Comparison of ENCODE assay signal across 8 mouse cellular contexts in the genomic region with DNA sequence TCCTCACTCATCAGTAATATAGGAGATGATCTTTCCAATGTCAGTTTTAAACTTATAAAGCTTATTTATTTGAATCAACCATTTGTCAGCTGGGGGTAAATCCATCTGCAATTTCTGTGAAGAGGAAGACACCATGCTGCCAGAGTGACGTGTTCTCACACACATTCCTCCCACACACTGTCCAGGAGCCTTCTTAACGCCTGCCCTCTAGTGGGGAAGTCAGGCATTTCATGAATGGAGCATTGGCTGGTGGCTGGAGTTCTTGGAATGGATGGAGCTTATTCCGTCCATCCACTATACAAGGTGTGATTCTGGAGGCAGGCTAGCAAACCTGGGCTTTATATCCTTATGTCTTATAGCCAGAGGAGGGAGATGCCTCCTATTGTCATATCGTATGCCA. TPM values are rescaled to one million over a fixed set of nuclear protein-coding genes. Genes with fewer than 3 reads are reported as not detected.
A peak's percentile ranks its signal among the peaks of the same experiment; 100 is the strongest.
DNase-seq lines count a peak whose midpoint lies in the region; ATAC-seq and TF ChIP-seq lines count a peak whose summit lies in the region.

No protein-coding gene starts in this region.

- H3K4me3 ChIP-seq in CH12.LX (replicated peaks in 1 of 3; ENCODE audit: low read depth in 2 of 3, low read length in 2 of 3, poor library complexity in 1 of 3), result no peak overlapping the region
- H3K4me3 ChIP-seq in liver, postnatal 0 days (ENCODE audit: low read depth, low read length), result no peak overlapping the region

- peaks cover 51 to 93% of the 10 kb centered on the region in 2 experiments for H3K36me3 ChIP-seq in CH12.LX (replicated peaks in 1 of 2; ENCODE audit: control insufficient read depth in 1 of 2, insufficient read depth in 1 of 2, low read length in 1 of 2)
- peaks cover 46% of the 10 kb centered on the region for H3K36me3 ChIP-seq in liver, postnatal 0 days (replicated peaks; ENCODE audit: insufficient read depth, low read length)

- dilution Hi-C loops in CH12.LX (cut with MboI; ENCODE audit: extremely low pct_ligation_motif_present, extremely low pct_unique_long_range_greater_than_20kb, low sequenced_read_pairs), result no loop called here

- no peak overlapping the region for H3K9ac ChIP-seq in CH12.LX (ENCODE audit: insufficient read depth, low read depth)
- no peak overlapping the region for H3K9ac ChIP-seq in liver, postnatal 0 days (replicated peaks)

- in situ Hi-C loops in CH12.LX (cut with MboI; ENCODE audit: low pct_ligation_motif_present, low pct_unique_long_range_greater_than_20kb, low sequenced_read_pairs), result no loop called here

- peak; percentile 68 for ATAC-seq in liver, postnatal 0 days

- TF ChIP-seq RAD21 in CH12.LX (IDR thresholded peaks at IDR 0.05; ENCODE audit: low read depth, low read length), result peak; percentile 70

- H3K4me2 ChIP-seq in CH12.LX (ENCODE audit: insufficient read depth, low read depth, poor library complexity, severe bottlenecking), result no peak overlapping the region
- H3K4me2 ChIP-seq in liver, postnatal 0 days (ENCODE audit: low read depth, low read length), result no peak overlapping the region

- H3K4me1 ChIP-seq in CH12.LX (ENCODE audit: control insufficient read depth in 1 of 2, insufficient read depth in 2 of 2), result peaks cover 0 to 5% of the 10 kb centered on the region in 2 experiments; a peak in 2 of 4 replicates
- no peaks in the 10 kb centered on the region for H3K4me1 ChIP-seq in liver, postnatal 0 days (ENCODE audit: insufficient read depth)

- DNase-seq in CH12.LX (ENCODE audit: extremely low read depth) (peak; percentile 70), ZHBTc4 (ENCODE audit: low read depth, low spot score) (peak; percentile 81)
- DNase-seq in cerebellum, postnatal 25 days, result peak; percentile 83 to 90
- peak; percentile 43 to 49 for DNase-seq in gastrocnemius, adult 8-10 months (ENCODE audit: low spot score in 2 of 2)
- DNase-seq in kidney, postnatal 25 days, result peak; percentile 77 to 88
- peak; percentile 77 for DNase-seq in liver, postnatal 0 days
- peak; percentile 54 for DNase-seq in retina, adult 2 months (ENCODE audit: low read depth, low spot score)
- peak; percentile 59 for DNase-seq in urinary bladder, postnatal 25 days (ENCODE audit: low spot score)

- 33% methylated on average over 4 of the region's 4 CpGs for WGBS in liver, postnatal 0 days (ENCODE audit: insufficient replicate concordance)

- H3K27me3 ChIP-seq in CH12.LX (replicated peaks), result no peaks in the 10 kb centered on the region
- no peaks in the 10 kb centered on the region for H3K27me3 ChIP-seq in liver, postnatal 0 days (ENCODE audit: insufficient read depth, low read length)

- TF ChIP-seq CTCF in CH12.LX (conservative IDR thresholded peaks at IDR 0.05 in 1 of 2, IDR thresholded peaks at IDR 0.05 in 1 of 2; ENCODE audit: low read depth in 2 of 2, low read length in 2 of 2), result peak; percentile 85 to 86
- peak; percentile 94 for TF ChIP-seq CTCF in liver, postnatal 0 days (IDR thresholded peaks at IDR 0.05; ENCODE audit: low read depth)

- no peak overlapping the region for H3K27ac ChIP-seq in CH12.LX (ENCODE audit: insufficient read depth, low read depth)
- H3K27ac ChIP-seq in liver, postnatal 0 days (ENCODE audit: low read depth), result no peak overlapping the region

- no peak for TF ChIP-seq POLR2A in CH12.LX (IDR thresholded peaks at IDR 0.05; ENCODE audit: low read depth, low read length)

- no peaks in the 10 kb centered on the region for H3K9me3 ChIP-seq in CH12.LX (replicated peaks; ENCODE audit: low read length)
- H3K9me3 ChIP-seq in liver, postnatal 0 days (ENCODE audit: low read length), result no peaks in the 10 kb centered on the region

- no peaks in the 10 kb centered on the region for H3K79me2 ChIP-seq in CH12.LX (replicated peaks; ENCODE audit: control insufficient read depth, extremely low read depth, insufficient read depth, poor library complexity, severe bottlenecking)

- no peak for TF ChIP-seq EP300 in CH12.LX (IDR thresholded peaks at IDR 0.05; ENCODE audit: low read length)
- TF ChIP-seq EP300 in liver, postnatal 0 days (IDR thresholded peaks at IDR 0.05; ENCODE audit: low read depth), result no peak

TF ChIP-seq in CH12.LX, 34 proteins besides CTCF, POLR2A, EP300 and RAD21:
- TF ChIP-seq NELFE (IDR thresholded peaks at IDR 0.05; ENCODE audit: low read depth, low read length) (0 out of 2 replicates have a peak, but pooled peaks have one; percentile 28), MAX (IDR thresholded peaks at IDR 0.05; ENCODE audit: low read length) (peak; percentile 30; the same call in 1 of the 2 replicates), MYC (IDR thresholded peaks at IDR 0.05; ENCODE audit: low read depth, low read length) (0 out of 2 replicates have a peak, but pooled peaks have one; percentile 48), SMC3 (IDR thresholded peaks at IDR 0.05; ENCODE audit: low read depth, low read length) (peak; percentile 67), POLR2AphosphoS2 (IDR thresholded peaks at IDR 0.05; ENCODE audit: low read depth, low read length) (no peak), JUND (conservative IDR thresholded peaks at IDR 0.05; ENCODE audit: low read depth, low read length) (0 out of 2 replicates have a peak, but pooled peaks have one; percentile 12), ZC3H11A (IDR thresholded peaks at IDR 0.05; ENCODE audit: low read depth, low read length) (no peak)
TF ChIP-seq in CH12.LX: peak in this region for 5.

RNA-seq across cellular contexts. Expression of gene Vps33a, which starts 37.0 kb away (rescaled TPM):
- total RNA-seq in CH12.LX (2012; rRNA removed) (21.0 and 24.8 TPM in 2 replicates), CH12.LX (2014; rRNA removed) (17.0 and 17.1 TPM in 2 replicates)
- polyA plus RNA-seq in CH12.LX (2012; ENCODE audit: insufficient read length, low read depth), result 27.8 and 30.6 TPM in 2 replicates
- total RNA-seq in gastrocnemius, adult 8-10 months (2022), result 10 to 100 TPM; 35.1 to 44.4 (median 38.9) TPM
- polyA plus RNA-seq in liver, postnatal 0 days (2015; fragmentation: Nextera tagmentation; extraction: Ambion mirVana), result 11.6 and 11.8 TPM in 2 replicates
